8 mouse cellular contexts compared by ENCODE assay signal in the genomic region with DNA sequence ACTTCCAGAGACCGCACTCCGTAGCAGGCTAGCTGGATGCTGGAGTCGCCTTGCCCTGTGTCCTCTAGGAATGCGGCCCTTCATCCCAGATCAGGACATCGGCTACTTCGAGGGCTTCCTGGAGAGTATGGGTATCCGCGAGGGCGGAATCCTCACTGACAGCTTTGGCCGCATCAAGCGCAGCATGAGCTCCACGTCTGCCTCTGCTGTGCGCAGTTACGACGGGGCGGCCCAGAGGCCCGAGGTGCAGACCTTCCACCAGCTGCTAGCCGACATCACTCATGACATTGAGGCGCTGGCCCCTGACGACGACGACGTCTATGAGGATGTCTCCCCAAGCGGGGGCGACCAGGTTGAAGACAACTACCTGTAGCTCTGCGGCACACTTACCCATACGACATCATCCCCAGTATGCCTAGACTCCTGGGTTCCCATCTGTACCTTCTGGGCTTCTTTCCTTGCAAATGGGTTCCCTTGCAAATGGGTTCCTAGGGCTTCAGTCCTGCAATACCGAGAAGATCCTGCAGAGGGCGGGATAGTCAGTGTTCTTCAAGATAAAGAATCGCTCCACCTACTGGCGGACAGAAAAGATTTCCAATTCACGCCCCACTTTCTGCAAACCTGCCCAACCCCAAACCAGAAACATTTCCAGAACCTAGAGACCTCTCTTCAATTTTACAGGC. TPM values are rescaled to one million over a fixed set of nuclear protein-coding genes. Genes with fewer than 3 reads are reported as not detected.
DNase-seq lines count a peak whose midpoint lies in the region; ATAC-seq lines count a peak whose summit lies in the region.

No protein-coding gene starts in this region.

- ATAC-seq in heart, embryonic 12.5 days (ENCODE audit: insufficient number of reproducible peaks, low FRiP score) = no peak
- peak; percentile 74 for ATAC-seq in megakaryocyte progenitor cell, adult 5-6 weeks (replicated peaks; ENCODE audit: poor library complexity)

- H3K4me3 ChIP-seq in heart, embryonic 12.5 days = no peak overlapping the region

- H3K36me3 ChIP-seq in heart, embryonic 12.5 days = no peaks in the 10 kb centered on the region

- DNase-seq in heart, adult 18-20 months = peak; percentile 78 to 91
- DNase-seq in adipocyte (ENCODE audit: low spot score) = peak; percentile 93
- peak; percentile 54 to 82 for DNase-seq in cerebellum, postnatal 4 days (ENCODE audit: low spot score in 2 of 2)
- peak; percentile 85 for DNase-seq in heart, adult 8-10 months (ENCODE audit: low spot score)
- peak; percentile 83 to 84 for DNase-seq in layer of hippocampus, postnatal 10 days (ENCODE audit: low spot score in 2 of 2)
- peak; percentile 64 to 85 for DNase-seq in spleen, postnatal 10 days (ENCODE audit: low spot score in 2 of 2)

- no peak overlapping the region for H3K27ac ChIP-seq in heart, embryonic 12.5 days (ENCODE audit: poor library complexity, severe bottlenecking)

- no peak overlapping the region for H3K4me2 ChIP-seq in heart, embryonic 12.5 days

- H3K27me3 ChIP-seq in heart, embryonic 12.5 days (replicated peaks) = peaks cover 10% of the 10 kb centered on the region; the same call in 1 of the 2 replicates

- H3K4me1 ChIP-seq in heart, embryonic 12.5 days (replicated peaks) = peaks cover 13% of the 10 kb centered on the region

- no peaks in the 10 kb centered on the region for H3K9me3 ChIP-seq in heart, embryonic 12.5 days (replicated peaks)

- no peak overlapping the region for H3K9ac ChIP-seq in heart, embryonic 12.5 days

- 31% methylated on average over 32 of the region's 32 CpGs for WGBS in heart, embryonic 12.5 days

RNA-seq across cellular contexts. Expression of a gene that starts 15.2 kb away (rescaled TPM):
- total RNA-seq in heart, adult 18-20 months (2021) = 10 to 100 TPM; 12.6 to 15.5 TPM
- polyA plus RNA-seq in heart, embryonic 12.5 days (2016; fragmentation: Nextera tagmentation; extraction: Ambion mirVana) = 7.9 and 8.7 TPM in 2 replicates
- total RNA-seq in heart, adult 8-10 months (2022) = 10 to 100 TPM; 12.9 to 21.5 (median 13.8) TPM
- 1 to 10 TPM; 6.8 to 9.8 TPM for total RNA-seq in layer of hippocampus, postnatal 10 days (2021)
- total RNA-seq in megakaryocyte progenitor cell, adult 5-6 weeks (2015) = 2.5 and 2.8 TPM in 2 replicates
- 1.2 and 2.2 TPM in 2 replicates for total RNA-seq in megakaryocyte progenitor cell, adult 5-6 weeks (2017)

RNA-seq across cellular contexts. Expression of a gene that starts 27.3 kb away (rescaled TPM):
- 1 to 10 TPM; 1.3 to 1.9 TPM for total RNA-seq in heart, adult 18-20 months (2021)
- 1.2 and 1.3 TPM in 2 replicates for polyA plus RNA-seq in heart, embryonic 12.5 days (2016; fragmentation: Nextera tagmentation; extraction: Ambion mirVana)
- total RNA-seq in heart, adult 8-10 months (2022) = 1 to 10 TPM in 2 of 4 experiments, under 1 TPM in 2; 0.72 to 1.2 (median 0.95) TPM
- 1 to 10 TPM; 2.6 to 3.2 TPM for total RNA-seq in layer of hippocampus, postnatal 10 days (2021)
- total RNA-seq in megakaryocyte progenitor cell, adult 5-6 weeks (2015) = 16.3 and 17.3 TPM in 2 replicates
- total RNA-seq in megakaryocyte progenitor cell, adult 5-6 weeks (2017) = 20.1 and 25.7 TPM in 2 replicates

RNA-seq across cellular contexts. Expression of a gene that starts 49.3 kb away (rescaled TPM):
- not detected for total RNA-seq in heart, adult 18-20 months (2021)
- not detected in 2 replicates for polyA plus RNA-seq in heart, embryonic 12.5 days (2016; fragmentation: Nextera tagmentation; extraction: Ambion mirVana)
- not detected for total RNA-seq in heart, adult 8-10 months (2022)
- total RNA-seq in layer of hippocampus, postnatal 10 days (2021) = 1 to 10 TPM; 5.7 to 6.3 TPM
- total RNA-seq in megakaryocyte progenitor cell, adult 5-6 weeks (2015) = not detected in 2 replicates
- not detected in 2 replicates for total RNA-seq in megakaryocyte progenitor cell, adult 5-6 weeks (2017)

Comparison
In these comparisons a context has a peak if more than half of its experiments do, and no peak if none do; other contexts are left out.
1. RNA of a gene that starts 27.3 kb away (total RNA-seq): 16.3 to 25.7 TPM in megakaryocyte progenitor cell, adult 5-6 weeks; 2.6 to 3.2 TPM in layer of hippocampus, postnatal 10 days, 1.3 to 1.9 TPM in heart, adult 18-20 months and 0.72 to 1.2 TPM in heart, adult 8-10 months; every median in the first group is over 4 times any median in the second.
2. RNA of a gene that starts 49.3 kb away (total RNA-seq): 5.7 to 6.3 TPM in layer of hippocampus, postnatal 10 days; not detected in heart, adult 8-10 months, not detected in heart, adult 18-20 months and not detected in megakaryocyte progenitor cell, adult 5-6 weeks; every median in the first group is over 4 times any median in the second.
3. Peak in every context shown above with its lines, with median percentiles within 50 percentile points of each other: DNase-seq.